Mouse (Mus musculus): Measurements from ENCODE around the gene Bcl6.
A peak's percentile ranks its signal among the peaks of the same experiment; 100 is the strongest.

Bcl6 gene

GRCm38 (mm10) chr16:23927301-23928114, 61.1 kb downstream of the Bcl6 start:
- peak in 1 of 2 experiments; percentile 31 for DNase-seq (ENCODE audit: low spot score in 2 of 2)

DNA sequence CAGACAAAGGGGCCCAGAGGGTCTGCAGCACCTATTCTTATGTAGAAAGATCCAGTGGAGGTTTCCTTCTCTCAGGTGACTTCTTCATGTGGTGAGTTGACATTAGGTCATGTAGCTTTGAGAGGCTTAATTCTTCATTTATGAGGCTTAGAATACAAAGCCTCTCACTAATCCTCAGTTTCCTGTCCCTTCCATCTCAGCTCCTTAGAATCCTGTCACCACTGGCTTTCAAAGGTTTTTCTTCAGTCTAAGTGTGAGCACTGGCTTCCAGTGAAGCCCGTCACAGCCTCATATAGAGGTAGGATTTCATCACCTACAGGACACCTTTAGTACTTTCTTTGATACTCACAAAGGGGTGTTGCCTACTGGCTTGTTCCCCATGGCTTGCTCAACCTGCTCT, 65.7 kb downstream of the Bcl6 start:
- DNase-seq (ENCODE audit: low spot score in 2 of 2) = no peak

GRCm38 (mm10) chr16:23921697-23922096, 67.0 kb downstream of the Bcl6 start:
- DNase-seq (ENCODE audit: low spot score in 2 of 2) = no peak

- no peak for DNase-seq (ENCODE audit: low spot score in 2 of 2)
These were observed 69.2 kb downstream of the Bcl6 start for GRCm38 (mm10) chr16:23919418-23919817.
